Mouse (Mus musculus): ENCODE measurements around the gene Rnf6. TPM values are rescaled to one million over a fixed set of nuclear protein-coding genes. Genes with fewer than 3 reads are reported as not detected.
A peak's percentile ranks its signal among the peaks of the same experiment; 100 is the strongest.
"Not testable (repeated sequence)": the region's sequence is repeated elsewhere in the genome, so short reads cannot be mapped to it uniquely, and the experiment has no call there.

Gene Rnf6
- polyA plus RNA-seq, 1 experiment: 51.1 TPM

GRCm38 (mm10) chr5:146203921-146204320, 17.4 kb downstream of the Rnf6 start:
- Histone ChIP-seq H3K4me1 (ENCODE audit: control insufficient read depth, insufficient read depth, low read length) (no peaks in the 10 kb centered on the region), H3K27ac (ENCODE audit: insufficient read depth, low read length) (no peak overlapping the region), H3K4me3 (ENCODE audit: insufficient read depth, low read length) (no peak overlapping the region)
- TF ChIP-seq CTCF (IDR thresholded peaks at IDR 0.05; ENCODE audit: extremely low read depth, insufficient read depth, low read length) (no peak), POLR2A (IDR thresholded peaks at IDR 0.05; ENCODE audit: extremely low read depth, insufficient read depth, low read length) (no peak)

GRCm38 (mm10) chr5:146200580-146200979, 20.8 kb downstream of the Rnf6 start:
- Histone ChIP-seq H3K4me3 (ENCODE audit: insufficient read depth, low read length) (no peak overlapping the region), H3K27ac (ENCODE audit: insufficient read depth, low read length) (no peak overlapping the region), H3K4me1 (ENCODE audit: control insufficient read depth, insufficient read depth, low read length) (no peaks in the 10 kb centered on the region)
- TF ChIP-seq POLR2A (IDR thresholded peaks at IDR 0.05; ENCODE audit: extremely low read depth, insufficient read depth, low read length): no peak

- Histone ChIP-seq H3K4me1 (ENCODE audit: control insufficient read depth, insufficient read depth, low read length) (no peaks in the 10 kb centered on the region), H3K27ac (ENCODE audit: insufficient read depth, low read length) (no peak overlapping the region), H3K4me3 (ENCODE audit: insufficient read depth, low read length) (no peak overlapping the region)
- TF ChIP-seq CTCF (IDR thresholded peaks at IDR 0.05; ENCODE audit: extremely low read depth, insufficient read depth, low read length): no peak
- TF ChIP-seq POLR2A (IDR thresholded peaks at IDR 0.05; ENCODE audit: extremely low read depth, insufficient read depth, low read length): no peak
Measured at GRCm38 (mm10) chr5:146199540-146199939, 21.8 kb downstream of the Rnf6 start.

GRCm38 (mm10) chr5:146199073-146199472, 22.3 kb downstream of the Rnf6 start:
- TF ChIP-seq POLR2A (IDR thresholded peaks at IDR 0.05; ENCODE audit: extremely low read depth, insufficient read depth, low read length) (no peak), CTCF (IDR thresholded peaks at IDR 0.05; ENCODE audit: extremely low read depth, insufficient read depth, low read length) (no peak)
- Histone ChIP-seq H3K4me1 (ENCODE audit: control insufficient read depth, insufficient read depth, low read length) (no peaks in the 10 kb centered on the region), H3K4me3 (ENCODE audit: insufficient read depth, low read length) (no peak overlapping the region), H3K27ac (ENCODE audit: insufficient read depth, low read length) (no peak overlapping the region)

GRCm38 (mm10) chr5:146193360-146193759, 28.0 kb downstream of the Rnf6 start:
- Histone ChIP-seq H3K4me1 (ENCODE audit: control insufficient read depth, insufficient read depth, low read length) (no peaks in the 10 kb centered on the region), H3K4me3 (ENCODE audit: insufficient read depth, low read length) (no peak overlapping the region), H3K27ac (ENCODE audit: insufficient read depth, low read length) (no peak overlapping the region)
- TF ChIP-seq POLR2A (IDR thresholded peaks at IDR 0.05; ENCODE audit: extremely low read depth, insufficient read depth, low read length) (no peak), CTCF (IDR thresholded peaks at IDR 0.05; ENCODE audit: extremely low read depth, insufficient read depth, low read length) (no peak)

GRCm38 (mm10) chr5:146190501-146191269, 30.7 kb downstream of the Rnf6 start:
- Histone ChIP-seq H3K4me1 (ENCODE audit: control insufficient read depth, insufficient read depth, low read length) (no peaks in the 10 kb centered on the region), H3K4me3 (ENCODE audit: insufficient read depth, low read length) (no peak overlapping the region), H3K27ac (ENCODE audit: insufficient read depth, low read length) (no peak overlapping the region)
- no peak for TF ChIP-seq CTCF (IDR thresholded peaks at IDR 0.05; ENCODE audit: extremely low read depth, insufficient read depth, low read length)
- no peak for TF ChIP-seq POLR2A (IDR thresholded peaks at IDR 0.05; ENCODE audit: extremely low read depth, insufficient read depth, low read length)

GRCm38 (mm10) chr5:146190093-146190492, 31.3 kb downstream of the Rnf6 start:
- no peak for TF ChIP-seq CTCF (IDR thresholded peaks at IDR 0.05; ENCODE audit: extremely low read depth, insufficient read depth, low read length)
- TF ChIP-seq POLR2A (IDR thresholded peaks at IDR 0.05; ENCODE audit: extremely low read depth, insufficient read depth, low read length): no peak
- no peak overlapping the region for H3K4me3 ChIP-seq (ENCODE audit: insufficient read depth, low read length)
- no peak overlapping the region for H3K27ac ChIP-seq (ENCODE audit: insufficient read depth, low read length)
- H3K4me1 ChIP-seq (ENCODE audit: control insufficient read depth, insufficient read depth, low read length): no peaks in the 10 kb centered on the region

- TF ChIP-seq POLR2A (IDR thresholded peaks at IDR 0.05; ENCODE audit: extremely low read depth, insufficient read depth, low read length) (no peak), CTCF (IDR thresholded peaks at IDR 0.05; ENCODE audit: extremely low read depth, insufficient read depth, low read length) (no peak)
- Histone ChIP-seq H3K4me1 (ENCODE audit: control insufficient read depth, insufficient read depth, low read length) (no peaks in the 10 kb centered on the region), H3K27ac (ENCODE audit: insufficient read depth, low read length) (no peak overlapping the region), H3K4me3 (ENCODE audit: insufficient read depth, low read length) (no peak overlapping the region)
Measured at GRCm38 (mm10) chr5:146188712-146189111, 32.6 kb downstream of the Rnf6 start.

GRCm38 (mm10) chr5:146188144-146188543, 33.2 kb downstream of the Rnf6 start:
- TF ChIP-seq POLR2A (IDR thresholded peaks at IDR 0.05; ENCODE audit: extremely low read depth, insufficient read depth, low read length) (no peak), CTCF (IDR thresholded peaks at IDR 0.05; ENCODE audit: extremely low read depth, insufficient read depth, low read length) (no peak)
- Histone ChIP-seq H3K4me1 (ENCODE audit: control insufficient read depth, insufficient read depth, low read length) (no peaks in the 10 kb centered on the region), H3K27ac (ENCODE audit: insufficient read depth, low read length) (no peak overlapping the region), H3K4me3 (ENCODE audit: insufficient read depth, low read length) (no peak overlapping the region)

- TF ChIP-seq CTCF (IDR thresholded peaks at IDR 0.05; ENCODE audit: extremely low read depth, insufficient read depth, low read length): peak; percentile 70
- H3K27ac ChIP-seq (ENCODE audit: insufficient read depth, low read length); H3K4me3 ChIP-seq (ENCODE audit: insufficient read depth, low read length); H3K4me1 ChIP-seq (ENCODE audit: control insufficient read depth, insufficient read depth, low read length): not testable (repeated sequence)
Measured at GRCm38 (mm10) chr5:146187441-146187840, 33.9 kb downstream of the Rnf6 start.

- H3K27ac ChIP-seq (ENCODE audit: insufficient read depth, low read length); H3K4me1 ChIP-seq (ENCODE audit: control insufficient read depth, insufficient read depth, low read length); H3K4me3 ChIP-seq (ENCODE audit: insufficient read depth, low read length): not testable (repeated sequence)
Measured at GRCm38 (mm10) chr5:146185204-146185603, 36.2 kb downstream of the Rnf6 start, which contains the start of gene 1700001J03Rik. TSS of gene 1700001J03Rik (minus strand) at chr5:146185304.

Data from cortical plate, adult 2 months (tissue).